Mouse (Mus musculus) cerebral cortex, adult 2 months (tissue): ENCODE measurements around the gene Nkx2-9.

Source experiments
- WGBS: fragments of 180-500 bp; shearing (Covaris S2); methylation state at CpG from one replicate; pipeline ENCODE4 v1.1.7; 2018; 5-methylcytosine and 5-hydroxymethylcytosine counted together

The Nkx2-9 gene

GRCm38 (mm10) chr12:56612761-56613437 lies at the start of gene Nkx2-9:
Gene Nkx2-9, minus strand, starts transcription at chr12:56613284.
- 2% methylated on average over 40 of the region's 40 CpGs for WGBS

GRCm38 (mm10) chr12:56637181-56637566 lies 24.1 kb upstream of the Nkx2-9 start:
- 4% methylated on average over 5 of the region's 5 CpGs for WGBS

- 13% methylated on average over 14 of the region's 14 CpGs for WGBS
These were observed 23.6 kb upstream of the Nkx2-9 start for GRCm38 (mm10) chr12:56636534-56637180.

GRCm38 (mm10) chr12:56616088-56616487 lies 3.0 kb upstream of the Nkx2-9 start:
- WGBS, result 20% methylated on average over 1 of the region's 1 CpGs

GRCm38 (mm10) chr12:56615391-56615790 lies 2.3 kb upstream of the Nkx2-9 start:
- WGBS, result 13% methylated on average over 6 of the region's 6 CpGs

GRCm38 (mm10) chr12:56614513-56614912 lies 1.4 kb upstream of the Nkx2-9 start:
- WGBS, result 6% methylated on average over 21 of the region's 21 CpGs

GRCm38 (mm10) chr12:56613916-56614510 lies 929 bp upstream of the Nkx2-9 start:
- 10% methylated on average over 14 of the region's 14 CpGs for WGBS

GRCm38 (mm10) chr12:56613438-56613830 lies 350 bp upstream of the Nkx2-9 start:
- 12% methylated on average over 6 of the region's 6 CpGs for WGBS

GRCm38 (mm10) chr12:56612349-56612735 lies 742 bp downstream of the Nkx2-9 start:
- WGBS, result 2% methylated on average over 10 of the region's 10 CpGs

GRCm38 (mm10) chr12:56611504-56612348 lies 1.4 kb downstream of the Nkx2-9 start:
- 2% methylated on average over 57 of the region's 57 CpGs for WGBS

GRCm38 (mm10) chr12:56610851-56611250 lies 2.2 kb downstream of the Nkx2-9 start:
- WGBS, result 31% methylated on average over 6 of the region's 6 CpGs

- WGBS, result 11% methylated on average over 4 of the region's 4 CpGs
These were observed 21.4 kb downstream of the Nkx2-9 start for GRCm38 (mm10) chr12:56591722-56592121.

- WGBS, result 32% methylated on average over 6 of the region's 6 CpGs
These were observed 25.3 kb downstream of the Nkx2-9 start for GRCm38 (mm10) chr12:56587830-56588229.
